Mouse (Mus musculus) left cerebral cortex, adult 8-10 months (tissue): ENCODE data around the gene Ly6g6c. TPM values are rescaled to one million over a fixed set of nuclear protein-coding genes. Genes with fewer than 3 reads are reported as not detected.
A peak's percentile ranks its signal among the peaks of the same experiment; 100 is the strongest.

Experiments
- DNase-seq, 2 experiments: peaks; one replicate each; pipeline ENCODE4 v3.0.0; 2022; ENCODE audit warnings: low spot score in 2 of 2
- total RNA-seq, 4 experiments: library from RNA; stranded (reverse); gene quantifications; 2 replicates each; pipeline ENCODE4 v1.2.4; 2022

Gene Ly6g6c
- total RNA-seq, 4 experiments from 2014 or later = not detected

DNA sequence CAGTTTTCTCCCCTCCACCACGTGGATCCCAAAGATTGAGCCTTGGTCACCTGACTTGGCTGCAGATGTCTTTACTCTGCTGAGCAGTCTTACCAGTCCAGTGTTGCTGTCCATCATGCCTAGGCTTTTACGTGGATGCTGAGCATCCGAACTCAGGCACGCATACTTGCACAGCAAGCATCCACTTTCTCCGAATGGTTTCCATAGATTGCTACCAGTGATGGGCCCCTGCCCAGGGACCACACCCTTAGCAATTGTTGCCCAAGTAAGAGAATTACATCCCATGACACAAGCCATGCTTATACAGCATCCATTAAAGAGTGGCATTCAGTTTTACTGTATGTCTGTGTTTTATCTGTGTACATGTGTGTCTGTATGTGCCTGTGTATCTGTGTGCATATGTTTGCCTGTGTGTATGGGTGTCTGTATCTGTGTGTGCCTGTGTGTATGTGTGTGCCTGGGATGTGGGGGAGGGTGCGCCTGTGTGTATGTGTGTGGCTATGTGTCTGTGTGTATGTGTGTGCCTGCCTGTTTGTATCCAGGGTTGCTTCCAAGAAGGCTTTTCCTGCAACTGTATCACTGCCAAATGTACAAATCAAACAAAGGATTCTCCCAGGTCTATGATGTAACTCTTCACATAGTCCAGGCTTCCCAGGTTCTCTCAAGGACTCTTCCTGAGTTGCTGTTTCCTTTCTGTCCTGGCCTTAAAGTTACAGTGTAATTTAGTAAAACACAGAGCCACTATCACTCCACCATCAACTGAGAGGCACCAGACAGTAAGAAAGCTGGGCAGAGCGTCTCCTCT is 9.3 kb upstream of the Ly6g6c start:
- no peak for DNase-seq

- DNase-seq = no peak
Observed at GRCm38 (mm10) chr17:35057090-35057489, 8.1 kb upstream of the Ly6g6c start.

- no peak for DNase-seq
Observed at GRCm38 (mm10) chr17:35058316-35058715, 6.9 kb upstream of the Ly6g6c start.

DNA sequence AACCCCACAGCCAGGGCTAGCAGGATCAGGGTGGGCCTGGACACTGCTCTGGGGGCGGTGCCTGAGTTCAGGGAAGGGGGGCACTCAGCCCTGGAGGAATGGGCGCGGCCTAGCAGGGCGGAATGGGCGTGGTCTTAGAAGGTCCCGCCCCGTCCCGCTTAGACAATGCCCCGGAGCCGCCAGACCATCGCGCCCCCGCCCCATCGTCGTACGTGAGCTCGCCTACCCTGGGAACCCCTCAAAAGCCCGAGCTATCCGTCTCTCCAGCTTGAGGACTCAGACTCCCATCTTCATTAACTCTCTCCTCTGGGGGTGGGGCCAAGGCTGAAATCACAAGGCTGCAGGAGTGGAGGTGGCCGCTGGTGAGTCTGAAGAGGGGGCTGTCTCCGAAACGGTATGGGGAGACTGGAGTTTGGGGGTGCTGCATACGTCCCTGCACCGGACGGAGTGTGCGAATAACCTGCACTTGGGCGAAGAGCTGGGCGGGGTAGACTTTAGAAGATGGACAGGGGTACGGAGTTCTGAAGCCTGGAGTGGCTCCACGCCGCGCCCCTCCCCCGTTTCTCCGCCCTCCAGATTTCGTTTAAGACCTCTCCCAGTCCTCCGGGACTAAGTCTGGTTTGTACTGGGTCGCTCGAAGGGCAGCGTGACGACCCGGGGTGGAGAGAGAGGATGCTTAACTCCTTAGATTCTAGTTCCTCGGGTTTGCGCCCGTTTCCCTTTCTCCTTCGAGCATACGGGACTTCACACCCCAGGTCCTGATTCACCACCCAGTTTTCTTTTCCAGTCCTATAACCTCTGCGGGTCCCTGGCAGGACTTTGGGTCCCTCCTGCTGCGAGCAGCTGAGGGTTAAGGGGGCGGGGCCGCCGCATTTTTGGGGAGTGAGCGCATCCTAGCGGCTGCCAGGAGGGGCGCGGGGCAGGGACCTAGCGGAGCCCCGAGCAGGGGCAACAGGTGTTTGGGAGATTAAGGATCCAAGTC is 6.0 kb upstream of the Ly6g6c start, which contains the start of gene Ddah2:
Gene Ddah2, plus strand, starts transcription at position 125 of the 982 bp plus-strand sequence.
- peak; percentile 45 to 51 for DNase-seq

GRCm38 (mm10) chr17:35060071-35060470 is 5.1 kb upstream of the Ly6g6c start:
- no peak for DNase-seq

GRCm38 (mm10) chr17:35060737-35061297 is 4.4 kb upstream of the Ly6g6c start:
- DNase-seq = no peak

DNA sequence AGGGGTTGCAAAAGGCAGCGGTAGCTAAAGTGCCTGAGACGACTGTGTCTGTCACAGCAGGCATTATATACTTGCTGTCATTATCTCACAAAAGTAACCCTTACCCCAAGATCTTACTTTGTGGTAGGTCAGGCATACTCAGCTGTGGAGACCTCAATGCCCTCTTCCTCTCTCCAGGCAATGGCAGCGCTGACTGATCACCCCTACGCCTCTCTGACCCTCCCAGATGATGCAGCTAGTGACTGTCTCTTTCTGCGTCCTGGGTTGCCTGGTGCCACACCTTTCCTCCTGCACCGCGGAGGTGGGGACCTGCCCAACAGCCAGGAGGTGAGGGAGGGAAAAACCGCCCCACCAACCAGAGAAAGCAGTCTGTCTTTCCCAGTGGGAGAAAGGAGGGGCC is 3.9 kb upstream of the Ly6g6c start:
- no peak for DNase-seq

- no peak for DNase-seq
Observed at GRCm38 (mm10) chr17:35063466-35063865, 1.7 kb upstream of the Ly6g6c start.

- no peak for DNase-seq
Observed at GRCm38 (mm10) chr17:35064378-35064877, 760 bp upstream of the Ly6g6c start.

DNA sequence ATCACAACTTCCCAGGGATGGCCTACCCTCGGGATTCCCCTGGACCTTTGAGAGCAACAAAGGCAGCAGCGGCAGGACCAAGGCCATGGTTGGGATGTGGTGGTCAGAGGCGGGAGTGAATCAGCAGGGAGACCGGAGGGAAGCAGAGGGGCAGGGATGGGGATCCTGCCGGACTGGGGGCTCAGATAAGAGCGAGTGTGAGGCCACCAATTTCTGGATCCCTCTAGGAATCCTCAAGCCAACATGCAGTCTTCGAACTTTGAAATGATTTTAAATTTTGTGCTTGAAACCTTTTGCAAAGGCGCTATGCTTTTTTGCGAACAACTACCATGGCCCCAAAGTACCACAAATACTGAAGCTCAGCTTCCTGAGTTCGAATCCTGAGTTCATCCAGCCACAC is 896 bp downstream of the Ly6g6c start, which contains the start of gene Mpig6b:
Gene Mpig6b, minus strand, starts transcription at position 101 of the 400 bp plus-strand sequence.
- DNase-seq = no peak

DNA sequence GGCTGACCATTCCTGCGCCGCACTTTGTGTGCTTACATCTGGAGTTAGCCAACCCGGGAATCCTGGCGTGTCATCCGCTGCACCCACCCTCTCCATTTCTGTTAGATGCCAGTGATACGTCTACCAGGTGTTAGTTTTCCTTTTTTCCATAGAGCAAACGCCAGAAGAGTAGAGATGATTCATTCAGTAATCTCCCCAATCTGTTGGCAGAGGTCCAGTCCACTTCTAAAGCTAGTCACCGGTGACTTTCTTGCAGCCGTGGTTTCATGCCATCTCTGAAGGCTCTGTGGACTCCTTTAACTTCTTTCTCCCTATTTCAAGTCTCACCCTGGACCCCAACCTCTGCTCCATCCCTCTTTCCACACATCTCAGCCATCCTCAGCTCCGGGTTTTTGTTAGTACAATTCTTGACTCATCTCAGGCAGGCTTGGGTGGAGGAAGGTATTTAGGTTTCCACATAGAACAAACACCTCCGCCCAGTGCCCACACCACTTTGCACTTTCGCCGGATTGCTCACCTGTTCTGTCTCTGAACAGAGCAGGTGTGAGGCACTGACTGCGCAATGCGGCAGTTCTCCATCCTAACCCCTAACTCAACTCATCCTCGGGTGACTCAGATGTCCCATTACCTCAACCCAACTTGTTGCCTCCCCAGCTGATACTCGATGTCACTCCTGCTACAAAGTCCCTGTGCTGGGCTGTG is 3.2 kb downstream of the Ly6g6c start:
- no peak for DNase-seq

DNA sequence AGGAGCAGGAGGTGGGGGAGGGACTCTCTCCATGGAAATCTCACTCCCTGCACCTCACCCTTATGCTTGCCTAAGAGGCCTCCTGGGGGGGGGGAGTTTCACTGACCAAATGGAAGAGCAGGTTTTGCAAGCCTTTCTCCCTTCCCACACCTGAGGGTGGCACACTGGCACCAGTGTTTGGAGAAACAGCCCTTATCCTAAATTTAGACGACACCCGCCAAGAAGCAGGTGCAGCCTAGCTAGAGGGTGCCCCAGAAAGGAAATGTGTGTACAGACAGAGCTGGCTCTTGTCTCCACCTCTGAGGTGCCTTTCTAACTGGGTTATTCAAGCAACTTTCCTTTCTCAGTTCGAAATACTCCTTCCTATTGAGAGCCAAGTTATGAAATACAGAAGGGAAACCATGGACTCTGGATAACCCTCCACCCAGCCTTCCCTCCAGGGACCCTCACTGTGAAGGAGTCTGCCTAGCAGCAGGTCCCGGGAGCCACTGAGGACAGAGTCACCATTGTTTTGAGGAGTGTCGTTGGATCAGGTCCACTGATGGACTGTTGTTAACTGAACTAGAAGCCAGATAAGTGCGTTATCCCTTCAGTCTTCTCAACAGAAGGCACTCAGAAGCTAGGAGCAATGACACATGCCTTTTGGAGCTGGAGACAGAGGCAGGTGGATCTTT is 5.5 kb downstream of the Ly6g6c start:
- no peak for DNase-seq

DNA sequence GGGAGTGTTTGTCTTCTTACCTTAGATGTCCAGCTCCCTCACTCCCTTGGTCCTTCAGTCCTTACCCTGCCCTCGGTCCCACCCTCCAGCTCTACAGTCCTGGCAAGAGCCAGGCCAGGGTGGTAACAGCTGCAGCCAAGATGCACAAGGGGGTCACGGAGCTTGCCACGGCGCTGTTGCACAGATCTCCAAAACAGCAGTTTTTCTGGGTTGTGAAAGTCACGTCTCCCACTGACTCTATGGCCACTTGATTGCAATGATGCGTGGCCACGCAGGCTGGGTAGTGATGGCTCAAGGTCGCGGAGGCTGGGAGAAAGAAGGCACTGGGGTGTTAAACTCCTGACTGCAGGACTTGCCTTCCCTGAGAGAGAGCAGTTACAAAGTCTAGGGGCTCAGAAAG is 6.3 kb downstream of the Ly6g6c start:
- no peak for DNase-seq

DNA sequence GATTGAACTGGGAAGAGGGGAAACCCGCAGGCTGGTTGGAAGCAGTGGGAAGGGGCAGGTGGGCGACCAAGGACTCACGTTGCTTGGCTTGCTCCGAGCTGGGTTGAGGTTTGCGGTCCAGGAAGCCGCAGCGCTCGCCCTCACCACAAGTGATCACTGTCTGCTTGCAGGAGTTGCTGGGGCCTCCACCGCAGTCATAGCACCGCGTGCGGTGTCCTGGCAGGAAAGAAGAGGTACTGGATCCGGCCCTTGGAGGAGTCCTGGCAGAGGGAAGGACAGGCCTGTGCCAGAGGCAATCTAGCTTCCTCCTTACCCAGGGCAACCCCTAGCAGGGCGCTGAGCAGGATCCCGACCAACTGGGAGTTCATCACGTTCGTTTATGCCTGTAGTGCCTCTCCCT is 8.9 kb downstream of the Ly6g6c start:
- no peak for DNase-seq

GRCm38 (mm10) chr17:35076507-35077176 is 11.5 kb downstream of the Ly6g6c start, which contains the start of gene Ly6g6e:
Gene Ly6g6e (plus strand): TSS chr17:35076902.
- DNase-seq = no peak

DNA sequence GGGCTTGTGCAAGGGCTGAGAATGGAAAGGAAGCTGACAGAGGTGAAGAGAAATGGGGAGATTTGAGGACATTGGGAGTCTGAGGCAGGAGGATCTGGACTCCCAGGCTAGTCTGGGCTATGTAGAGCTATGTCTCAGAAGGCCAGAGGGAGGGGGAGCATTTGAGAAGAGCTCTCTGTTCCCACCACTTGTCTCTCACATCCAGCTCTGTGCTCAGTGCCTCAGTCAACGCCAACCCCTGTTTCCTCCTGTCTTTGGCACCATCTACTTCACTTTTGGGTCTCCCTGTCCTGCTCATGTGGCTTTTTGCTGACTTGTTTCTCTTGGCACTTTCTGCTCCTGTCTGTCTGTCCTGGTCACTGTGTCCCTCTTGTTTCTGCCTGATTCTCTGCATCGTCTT is 12.1 kb downstream of the Ly6g6c start:
- no peak for DNase-seq

DNA sequence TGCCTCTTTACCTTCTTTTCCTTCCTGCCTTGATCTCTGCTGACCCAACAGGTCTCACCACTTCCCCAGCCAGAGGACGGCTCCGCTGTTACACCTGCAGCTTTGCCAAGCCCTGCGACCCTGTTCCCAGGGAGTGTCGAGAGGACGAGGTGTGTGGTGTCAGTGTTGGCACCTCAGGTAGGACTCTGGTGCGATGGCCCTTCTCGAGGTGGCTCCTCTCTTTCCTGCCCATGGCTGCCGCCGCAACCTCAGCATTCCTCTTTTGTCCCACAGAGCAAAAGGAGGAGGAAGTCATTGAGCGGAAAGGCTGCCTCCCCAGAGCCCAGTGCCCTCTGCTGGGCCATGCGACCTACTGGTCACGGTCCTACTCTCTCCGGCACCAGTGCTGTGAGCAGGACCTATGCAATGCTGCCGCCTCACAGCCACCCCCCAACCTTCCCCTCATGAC is 12.6 kb downstream of the Ly6g6c start, which contains the start of gene Ly6g6d:
Gene Ly6g6d, minus strand, starts transcription at position 280 of the 448 bp plus-strand sequence.
- DNase-seq = no peak

GRCm38 (mm10) chr17:35079778-35080177 is 14.6 kb downstream of the Ly6g6c start:
- no peak for DNase-seq

DNA sequence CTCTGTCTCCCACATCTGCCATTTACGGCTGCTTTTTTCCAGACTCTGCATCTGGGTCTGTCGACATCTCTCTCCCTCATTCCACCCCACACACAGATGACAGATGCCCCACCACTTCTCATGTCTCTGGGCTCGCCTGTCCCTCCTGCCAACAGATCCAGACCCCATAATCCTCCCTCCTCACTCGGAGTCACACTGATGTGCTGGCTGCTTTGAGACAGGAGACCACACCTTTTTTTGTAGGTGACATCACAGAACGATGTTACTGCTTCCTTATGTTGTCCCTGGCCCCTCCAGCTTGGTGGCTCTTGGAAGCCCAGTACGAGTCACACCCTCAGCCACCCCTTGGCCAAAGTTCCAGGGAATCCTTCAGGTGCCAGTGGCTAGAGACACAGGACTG is 15.1 kb downstream of the Ly6g6c start:
- DNase-seq = no peak
